Mouse (Mus musculus) myocyte (in vitro differentiated cells): ENCODE data around the gene Scarb1. TPM values are rescaled to one million over a fixed set of nuclear protein-coding genes. Genes with fewer than 3 reads are reported as not detected.

Experiments used
- H3K27me3 ChIP-seq: one replicate; pipeline ENCODE4 v1.6.1; 2011; ENCODE audit not compliant: control insufficient read depth, insufficient read depth, insufficient read length
- H3K36me3 ChIP-seq: one replicate; pipeline ENCODE4 v1.6.1; 2011; ENCODE audit not compliant: control insufficient read depth, insufficient read depth
- H3K4me2 ChIP-seq: one replicate; pipeline ENCODE4 v1.6.1; 2011; ENCODE audit warnings: low read depth, control low read depth
- H3K4me3 ChIP-seq: one replicate; pipeline ENCODE4 v1.5.1; 2011; ENCODE audit warnings: mild to moderate bottlenecking, control low read depth, moderate library complexity
- H3K79me2 ChIP-seq: one replicate; pipeline ENCODE4 v1.6.1; 2011; ENCODE audit not compliant: control insufficient read depth, insufficient read depth
- H3ac ChIP-seq: one replicate; pipeline ENCODE4 v1.6.1; 2011; ENCODE audit not compliant: control insufficient read depth, insufficient read length
- CEBPB ChIP-seq: IDR thresholded peaks from 2 replicates; pipeline ENCODE4 v1.6.1; 2011; ENCODE audit warnings: mild to moderate bottlenecking, moderate library complexity; ENCODE audit not compliant: poor library complexity, insufficient read depth, severe bottlenecking
- E2F4 ChIP-seq: IDR thresholded peaks from one replicate; pipeline ENCODE4 v1.6.1; 2011; ENCODE audit warnings: mild to moderate bottlenecking, control low read depth, moderate library complexity; ENCODE audit not compliant: insufficient read depth
- MAX ChIP-seq: IDR thresholded peaks from one replicate; pipeline ENCODE4 v1.6.1; 2011; ENCODE audit warnings: low read depth, mild to moderate bottlenecking, control low read depth
- MYOD1 ChIP-seq, 3 experiments: IDR thresholded peaks; one replicate each; pipeline ENCODE4 v1.6.1; 2011; ENCODE audit warnings: control low read depth in 2 of 3, low read depth in 2 of 3, mild to moderate bottlenecking in 2 of 3, moderate library complexity in 1 of 3; ENCODE audit not compliant: insufficient read length in 2 of 3, control insufficient read depth in 1 of 3
- MYOG ChIP-seq, 3 experiments: IDR thresholded peaks; one replicate each; pipeline ENCODE4 v1.6.1; 2011; ENCODE audit warnings: control low read depth in 2 of 3, low read depth in 2 of 3, mild to moderate bottlenecking in 2 of 3; ENCODE audit not compliant: insufficient read length in 2 of 3, control insufficient read depth in 1 of 3, insufficient read depth in 1 of 3
- POLR2A ChIP-seq: IDR thresholded peaks from one replicate; pipeline ENCODE4 v1.6.1; 2011; ENCODE audit warnings: low read depth, mild to moderate bottlenecking, control low read depth, moderate library complexity; ENCODE audit not compliant: insufficient read length
- POLR2AphosphoS2 ChIP-seq: IDR thresholded peaks from one replicate; pipeline ENCODE4 v1.6.1; 2011; ENCODE audit warnings: low read depth, control low read depth; ENCODE audit not compliant: insufficient read length
- REST ChIP-seq: IDR thresholded peaks from one replicate; pipeline ENCODE4 v1.6.1; 2011; ENCODE audit warnings: mild to moderate bottlenecking, control low read depth, moderate library complexity; ENCODE audit not compliant: insufficient read depth, insufficient read length
- SRF ChIP-seq: IDR thresholded peaks from one replicate; pipeline ENCODE4 v1.6.1; 2011; ENCODE audit warnings: low read depth; ENCODE audit not compliant: control insufficient read depth, insufficient read length
- TCF12 ChIP-seq: IDR thresholded peaks from one replicate; pipeline ENCODE4 v1.6.1; 2011; ENCODE audit warnings: mild to moderate bottlenecking, control low read depth; ENCODE audit not compliant: poor library complexity, insufficient read depth, severe bottlenecking
- TCF3 ChIP-seq: IDR thresholded peaks from one replicate; pipeline ENCODE4 v1.6.1; 2011; ENCODE audit warnings: low read depth, control low read depth; ENCODE audit not compliant: insufficient read length
- USF1 ChIP-seq: IDR thresholded peaks from one replicate; pipeline ENCODE4 v1.6.1; 2011; ENCODE audit warnings: low read depth, mild to moderate bottlenecking, control low read depth, moderate library complexity
- polyA plus RNA-seq: library from polyadenylated mRNA; unstranded; fragments of >200 nt; fragmentation: generic; extraction: Trizol; gene quantifications from one replicate; pipeline ENCODE4 v1.2.1, GENCODE M21; 2012; ENCODE audit warnings: missing spikeins

The Scarb1 gene
- polyA plus RNA-seq, 1 experiment = 28.6 TPM

GRCm38 (mm10) chr5:125316771-125317170, 24.1 kb downstream of the Scarb1 start:
- TF ChIP-seq SRF = no peak
- no peaks in the 10 kb centered on the region for H3K79me2 ChIP-seq
- no peaks in the 10 kb centered on the region for H3K36me3 ChIP-seq
- no peaks in the 10 kb centered on the region for H3K27me3 ChIP-seq
- no peak overlapping the region for H3K4me2 ChIP-seq
- H3K4me3 ChIP-seq = no peak overlapping the region
- no peak overlapping the region for H3ac ChIP-seq

GRCm38 (mm10) chr5:125315110-125315509, 25.8 kb downstream of the Scarb1 start:
- no peak for TF ChIP-seq MYOG (IDR thresholded peaks at IDR 0.05; ENCODE audit: control insufficient read depth in 1 of 3, insufficient read depth in 1 of 3, insufficient read length in 2 of 3, low read depth in 2 of 3)
- no peak for TF ChIP-seq MAX
- TF ChIP-seq CEBPB = no peak
- no peak for TF ChIP-seq USF1
- TF ChIP-seq TCF12 = no peak
- no peak for TF ChIP-seq REST
- no peak for TF ChIP-seq MYOD1 (IDR thresholded peaks at IDR 0.05; ENCODE audit: control insufficient read depth in 1 of 3, insufficient read length in 2 of 3, low read depth in 2 of 3)
- no peak for TF ChIP-seq POLR2AphosphoS2
- no peak for TF ChIP-seq POLR2A
- no peak for TF ChIP-seq TCF3
- no peak for TF ChIP-seq SRF
- TF ChIP-seq E2F4 = no peak
- Histone ChIP-seq H3K27me3 (no peaks in the 10 kb centered on the region), H3K36me3 (no peaks in the 10 kb centered on the region), H3K79me2 (no peaks in the 10 kb centered on the region), H3ac (no peak overlapping the region), H3K4me3 (no peak overlapping the region), H3K4me2 (no peak overlapping the region)

GRCm38 (mm10) chr5:125313991-125314390, 26.9 kb downstream of the Scarb1 start:
- Histone ChIP-seq H3K4me3 (no peak overlapping the region), H3ac (no peak overlapping the region), H3K36me3 (no peaks in the 10 kb centered on the region), H3K27me3 (no peaks in the 10 kb centered on the region), H3K4me2 (no peak overlapping the region), H3K79me2 (no peaks in the 10 kb centered on the region)
- TF ChIP-seq CEBPB = no peak
- no peak for TF ChIP-seq MYOD1 (IDR thresholded peaks at IDR 0.05; ENCODE audit: control insufficient read depth in 1 of 3, insufficient read length in 2 of 3, low read depth in 2 of 3)
- no peak for TF ChIP-seq POLR2A
- no peak for TF ChIP-seq MAX
- no peak for TF ChIP-seq E2F4
- no peak for TF ChIP-seq TCF12
- TF ChIP-seq POLR2AphosphoS2 = no peak
- TF ChIP-seq REST = no peak
- no peak for TF ChIP-seq USF1
- TF ChIP-seq TCF3 = no peak
- no peak for TF ChIP-seq MYOG (IDR thresholded peaks at IDR 0.05; ENCODE audit: control insufficient read depth in 1 of 3, insufficient read depth in 1 of 3, insufficient read length in 2 of 3, low read depth in 2 of 3)
- TF ChIP-seq SRF = no peak

GRCm38 (mm10) chr5:125312970-125313597, 27.8 kb downstream of the Scarb1 start:
- peak in 2 of 3 experiments; percentile 17 to 68 for TF ChIP-seq MYOG (IDR thresholded peaks at IDR 0.05; ENCODE audit: control insufficient read depth in 1 of 3, insufficient read depth in 1 of 3, insufficient read length in 2 of 3, low read depth in 2 of 3)
- peak in 2 of 3 experiments; percentile 36 to 79 for TF ChIP-seq MYOD1 (IDR thresholded peaks at IDR 0.05; ENCODE audit: control insufficient read depth in 1 of 3, insufficient read length in 2 of 3, low read depth in 2 of 3)
- TF ChIP-seq SRF = no peak
- Histone ChIP-seq H3K4me2 (no peak overlapping the region), H3K79me2 (no peaks in the 10 kb centered on the region), H3K4me3 (no peak overlapping the region), H3K36me3 (no peaks in the 10 kb centered on the region), H3ac (no peak overlapping the region), H3K27me3 (no peaks in the 10 kb centered on the region)

GRCm38 (mm10) chr5:125310986-125311385, 29.9 kb downstream of the Scarb1 start:
- TF ChIP-seq SRF = no peak
- no peak for TF ChIP-seq CEBPB
- TF ChIP-seq E2F4 = no peak
- no peak for TF ChIP-seq POLR2A
- TF ChIP-seq MYOG (IDR thresholded peaks at IDR 0.05; ENCODE audit: control insufficient read depth in 1 of 3, insufficient read depth in 1 of 3, insufficient read length in 2 of 3, low read depth in 2 of 3) = no peak
- TF ChIP-seq MYOD1 (IDR thresholded peaks at IDR 0.05; ENCODE audit: control insufficient read depth in 1 of 3, insufficient read length in 2 of 3, low read depth in 2 of 3) = no peak
- no peak for TF ChIP-seq REST
- Histone ChIP-seq H3K4me3 (no peak overlapping the region), H3K79me2 (no peaks in the 10 kb centered on the region), H3ac (no peak overlapping the region), H3K27me3 (no peaks in the 10 kb centered on the region), H3K4me2 (no peak overlapping the region), H3K36me3 (no peaks in the 10 kb centered on the region)
